Mouse (Mus musculus) megakaryocyte progenitor cell, adult 5-6 weeks (primary cell): ENCODE data around the gene Cryab. TPM values are rescaled to one million over a fixed set of nuclear protein-coding genes. Genes with fewer than 3 reads are reported as not detected.

Experiments used
- ATAC-seq: replicated peaks from 2 replicates; pipeline ENCODE4 v1.8.0; 2016; ENCODE audit warnings: mild to moderate bottlenecking, moderate TSS enrichment, inconsistent platforms; ENCODE audit not compliant: poor library complexity
- total RNA-seq, 2 experiments: library from RNA; stranded (forward) in 1 of 2; stranded (reverse) in 1 of 2; fragments of 157-497, 149-512 nt in 1 of 2; fragments of 200-1000 nt in 1 of 2; gene quantifications; 2 replicates each; pipeline versions ENCODE4 v1.2.3 to v1.2.4; 2015 to 2017

Gene Cryab
- total RNA-seq, 2 experiments from 2014 or later, result 0.54 to 0.99 TPM

GRCm38 (mm10) chr9:50742261-50742660 is 8.9 kb upstream of the Cryab start:
- ATAC-seq, result no peak

- ATAC-seq, result no peak
Measured at GRCm38 (mm10) chr9:50742744-50743143, 8.4 kb upstream of the Cryab start.

DNA sequence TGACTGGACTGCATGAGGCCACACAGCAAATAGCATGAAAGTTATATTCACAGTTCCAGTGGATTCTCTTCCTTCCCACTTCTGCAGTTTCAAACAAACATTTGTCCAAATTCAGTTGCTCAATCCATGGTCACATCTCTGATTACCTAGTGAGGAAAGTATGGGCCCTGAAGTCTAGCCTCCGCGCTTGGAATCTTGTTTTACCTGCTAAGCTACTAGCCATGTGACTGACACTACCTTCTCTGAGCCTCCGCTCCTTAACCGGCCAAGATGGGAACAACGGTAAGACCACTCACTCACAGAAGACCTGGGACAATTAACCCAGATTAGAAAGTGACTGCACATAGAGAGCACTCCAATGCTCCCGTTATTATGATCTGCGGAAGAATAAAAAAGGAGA is 5.3 kb upstream of the Cryab start:
- no peak for ATAC-seq

GRCm38 (mm10) chr9:50746214-50746677 is 4.9 kb upstream of the Cryab start, which contains the start of gene 2310030G06Rik:
TSS of gene 2310030G06Rik (minus strand) at chr9:50746536.
- ATAC-seq, result peak; percentile 29; the same call in 1 of the 2 replicates

DNA sequence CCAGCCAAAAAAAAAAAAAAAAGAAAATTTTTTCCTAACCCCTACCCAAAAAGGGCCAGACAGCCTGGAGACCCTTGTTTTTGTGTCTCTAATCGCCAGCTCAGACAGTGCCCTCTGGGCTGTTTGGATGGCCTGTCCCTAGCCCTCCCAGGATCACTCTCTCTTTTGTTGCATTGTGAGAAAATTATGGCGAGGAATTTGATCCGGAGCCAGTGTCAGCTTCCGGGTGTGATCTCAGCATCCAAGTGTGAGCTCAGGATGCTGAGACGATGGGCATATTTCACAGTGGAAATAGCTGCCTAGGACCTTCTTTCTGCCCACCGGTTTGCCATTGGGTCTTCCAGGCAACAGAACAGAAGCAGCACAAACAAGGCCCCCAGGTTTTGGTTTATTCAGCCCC is 419 bp upstream of the Cryab start:
- no peak for ATAC-seq

DNA sequence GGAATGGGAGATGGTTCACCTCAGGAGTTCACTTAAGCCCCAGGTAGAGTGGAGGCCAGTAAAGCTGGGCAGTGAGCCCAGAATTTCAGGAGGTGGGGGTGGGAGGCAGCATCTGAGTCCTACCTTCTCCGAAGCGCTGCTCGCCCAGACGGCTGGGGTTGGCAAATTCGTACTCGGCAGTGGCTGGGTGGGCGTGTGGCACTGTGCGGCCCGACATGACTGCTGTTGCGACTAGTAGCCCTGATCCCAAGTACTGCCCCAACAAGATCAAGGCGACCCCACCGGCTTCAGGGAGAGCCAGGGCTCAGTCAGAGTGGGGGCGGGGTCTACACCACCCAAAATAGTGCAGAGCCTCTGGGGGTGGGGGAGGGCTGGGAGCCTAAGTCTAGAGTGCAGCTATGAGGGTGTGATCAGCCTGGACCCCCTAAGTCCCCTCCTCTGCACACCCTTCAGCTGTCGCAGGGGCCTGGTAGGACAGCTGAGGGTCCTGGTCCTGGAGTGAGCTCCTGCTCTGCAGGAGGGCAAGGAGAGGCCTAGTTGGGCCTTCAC is 1.0 kb downstream of the Cryab start, which contains the start of gene Hspb2:
Gene Hspb2 (minus strand): TSS at position 301 of the 549 bp plus-strand sequence.
- no peak for ATAC-seq

- ATAC-seq, result no peak
Measured at GRCm38 (mm10) chr9:50752784-50753615, 1.9 kb downstream of the Cryab start.

- ATAC-seq, result no peak
Measured at GRCm38 (mm10) chr9:50753947-50754346, 2.8 kb downstream of the Cryab start.

DNA sequence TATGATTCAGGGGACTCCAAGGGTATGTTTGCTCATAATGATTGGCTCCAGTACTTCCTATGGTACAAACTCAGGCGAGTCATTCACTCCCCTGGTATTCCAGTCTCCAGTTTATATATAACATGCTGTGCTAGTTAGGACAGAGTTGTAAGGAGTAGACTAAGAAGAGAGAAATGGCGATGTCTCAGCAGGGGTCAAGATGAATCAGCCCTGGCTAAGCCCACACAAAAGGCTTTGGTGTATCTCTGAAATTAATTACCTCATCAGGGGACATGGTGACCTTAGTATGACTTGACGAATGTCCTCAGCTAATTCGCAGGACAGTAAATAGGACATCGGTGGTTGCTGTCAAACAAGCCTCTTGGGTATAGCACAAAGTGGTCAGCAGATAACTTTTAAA is 5.6 kb downstream of the Cryab start:
- no peak for ATAC-seq

GRCm38 (mm10) chr9:50761520-50762243 is 10.6 kb downstream of the Cryab start:
- peak; percentile 62 for ATAC-seq

GRCm38 (mm10) chr9:50763331-50763730 is 12.2 kb downstream of the Cryab start:
- 0 out of 2 replicates have a peak, but pooled peaks have one; percentile 36 for ATAC-seq

DNA sequence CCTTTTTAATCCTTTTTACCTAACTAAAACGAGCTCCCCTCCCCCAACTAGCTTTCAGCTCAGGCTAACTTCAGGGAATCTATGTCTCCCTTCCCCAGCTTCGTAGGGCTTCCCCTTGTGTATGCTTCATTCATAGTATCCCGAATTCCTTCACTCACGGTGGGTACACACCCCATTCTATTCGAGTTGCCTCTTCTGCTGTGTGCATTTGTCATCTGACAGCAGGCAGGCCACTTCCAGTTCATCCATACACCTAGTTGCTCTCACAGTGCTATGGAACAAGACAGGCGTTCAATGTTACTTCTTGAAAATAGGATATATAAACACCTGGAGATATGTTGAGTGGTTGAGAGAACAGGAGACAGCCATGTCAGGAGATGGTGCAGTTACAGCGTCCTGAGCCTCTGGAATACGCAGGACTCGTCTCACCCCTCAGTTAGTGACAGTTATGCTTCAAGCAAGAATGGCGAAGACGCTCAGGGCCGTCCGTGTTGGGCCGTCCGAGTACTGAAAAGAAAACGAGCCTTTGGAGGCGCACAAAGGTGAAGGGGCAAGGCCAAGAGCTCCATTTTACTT is 16.5 kb downstream of the Cryab start:
- ATAC-seq, result no peak

DNA sequence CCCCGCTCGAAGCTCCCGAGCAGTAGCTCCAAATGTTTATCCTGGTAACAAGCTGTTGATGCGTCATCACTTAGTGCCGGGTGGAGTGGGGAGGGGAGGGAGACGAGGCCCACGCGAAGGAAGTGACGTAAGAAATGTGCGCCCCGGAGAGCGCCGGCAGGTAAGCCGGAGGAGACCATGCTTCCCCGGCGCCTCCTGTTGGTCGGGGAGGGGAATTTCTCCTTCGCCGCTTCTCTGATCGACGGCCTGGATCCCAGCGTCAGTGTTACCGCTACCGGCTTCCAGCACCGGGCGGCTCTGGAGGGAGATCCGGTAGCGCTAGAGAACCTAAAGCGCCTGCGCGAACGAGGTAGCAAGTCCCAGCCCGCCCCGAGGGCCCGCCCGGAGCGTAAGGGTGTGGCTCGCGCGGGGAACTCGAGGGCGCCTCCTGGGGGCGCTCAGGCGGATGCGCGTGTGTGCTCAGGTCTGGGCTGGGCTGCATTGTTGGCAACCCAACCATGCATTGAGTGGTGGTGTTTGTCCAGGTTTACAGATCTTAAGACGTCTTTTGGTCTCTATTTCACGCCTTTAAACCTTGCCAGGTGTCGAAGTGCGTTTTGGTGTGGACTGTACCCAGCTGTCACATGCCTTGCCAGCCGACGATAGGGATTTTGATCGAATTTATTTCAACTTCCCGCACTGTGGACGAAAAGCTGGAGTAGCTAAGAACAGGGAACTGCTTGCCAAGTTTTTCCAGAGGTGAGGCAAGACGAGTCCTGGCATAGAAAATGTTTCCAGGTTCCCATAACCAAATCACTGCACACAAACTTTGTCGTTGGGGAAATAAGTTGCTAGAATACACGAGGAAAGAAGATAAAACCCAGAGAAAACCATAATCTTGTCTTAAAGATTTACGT is 17.2 kb downstream of the Cryab start, which contains the start of gene Fdxacb1:
Gene Fdxacb1 (plus strand): TSS at position 130 of the 896 bp plus-strand sequence.
- ATAC-seq, result peak; percentile 96

- ATAC-seq, result no peak
Measured at GRCm38 (mm10) chr9:50770011-50770410, 18.9 kb downstream of the Cryab start.

GRCm38 (mm10) chr9:50774026-50774462 is 22.9 kb downstream of the Cryab start:
- ATAC-seq, result peak; percentile 60

- ATAC-seq, result peak; percentile 82
Measured at GRCm38 (mm10) chr9:50774991-50775612, 24.0 kb downstream of the Cryab start, which contains the start of the genes Alg9 and 1110032A03Rik. TSS of gene Alg9 (plus strand) at chr9:50775019. TSS of gene 1110032A03Rik (minus strand) at chr9:50775520.

- peak; percentile 27 for ATAC-seq
Measured at GRCm38 (mm10) chr9:50775662-50776126, 24.6 kb downstream of the Cryab start.

DNA sequence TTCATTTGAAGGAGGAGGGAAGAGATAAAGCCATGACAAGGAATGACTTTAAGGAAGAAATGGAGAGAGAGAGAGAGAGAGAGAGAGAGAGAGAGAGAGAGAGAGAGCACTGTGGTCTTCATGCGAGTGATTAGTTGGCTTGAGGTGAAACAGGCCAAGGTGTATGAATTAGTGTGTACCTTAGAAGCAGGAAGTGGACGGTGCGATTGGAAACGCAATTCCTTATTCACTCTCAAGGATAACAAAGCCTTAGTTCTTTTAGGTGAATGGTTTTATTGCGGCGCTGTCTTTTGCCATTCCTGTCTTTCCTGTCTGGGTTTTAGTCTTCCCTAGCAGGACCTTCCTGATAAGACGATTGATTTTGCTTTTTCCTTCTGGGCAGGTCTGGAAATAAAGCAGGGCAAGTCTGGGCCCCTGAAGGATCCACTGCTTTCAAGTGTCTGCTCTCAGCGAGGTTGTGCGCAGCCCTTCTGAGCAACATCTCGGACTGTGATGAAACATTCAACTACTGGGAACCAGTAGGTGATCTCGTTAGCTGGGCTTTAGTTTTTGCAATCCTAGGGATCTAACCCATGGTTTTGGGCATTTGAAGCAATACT is 25.1 kb downstream of the Cryab start:
- ATAC-seq, result no peak

DNA sequence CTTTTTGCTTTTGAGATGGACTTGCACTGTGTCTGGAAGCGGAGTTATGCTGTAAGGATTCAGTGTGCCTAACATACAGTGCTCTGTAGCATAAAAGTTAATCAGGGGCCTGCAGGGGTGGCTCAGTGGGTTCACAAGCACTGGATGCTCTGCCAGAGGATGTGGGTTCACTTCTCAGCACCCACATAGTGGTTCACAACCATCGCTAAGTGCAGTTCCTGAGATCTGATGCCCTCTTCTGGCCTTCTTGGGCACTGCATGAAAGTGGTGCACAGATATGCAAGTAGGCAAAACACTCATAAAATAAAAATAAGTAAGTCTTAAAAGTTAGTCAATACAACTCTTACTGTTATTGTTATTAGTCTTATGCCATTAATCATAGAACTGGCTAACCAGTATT is 31.0 kb downstream of the Cryab start:
- ATAC-seq, result peak; percentile 79
